7 mouse cellular contexts compared by ENCODE assay signal in genomic region chr8:105349096-105349771, GRCm38 (mm10). TPM values are rescaled to one million over a fixed set of nuclear protein-coding genes. Genes with fewer than 3 reads are reported as not detected.
DNase-seq lines count a peak whose midpoint lies in the region; ATAC-seq lines count a peak whose summit lies in the region.

No protein-coding gene starts in this region.

- no peak for ATAC-seq in lung, embryonic 15.5 days (ENCODE audit: borderline replicate concordance, extremely low read depth, low FRiP score, low TSS enrichment)
- no peak for ATAC-seq in embryonic facial prominence, embryonic 14.5 days (ENCODE audit: low read depth)
- peak; percentile 35 for ATAC-seq in neural tube, embryonic 12.5 days (ENCODE audit: low FRiP score, low read depth)

- peak overlapping the region; percentile 74 for H3K9ac ChIP-seq in lung, embryonic 15.5 days
- H3K9ac ChIP-seq in embryonic facial prominence, embryonic 14.5 days (ENCODE audit: low read depth, low read length), result peak overlapping the region; percentile 81
- H3K9ac ChIP-seq in neural tube, embryonic 12.5 days, result peak overlapping the region; percentile 82

- H3K27ac ChIP-seq in lung, embryonic 15.5 days, result peak overlapping the region; percentile 89
- peak overlapping the region; percentile 79 for H3K27ac ChIP-seq in embryonic facial prominence, embryonic 14.5 days (replicated peaks; ENCODE audit: low read depth, low read length)
- no peak overlapping the region for H3K27ac ChIP-seq in neural tube, embryonic 12.5 days

- H3K27me3 ChIP-seq in lung, embryonic 15.5 days, result no peaks in the 10 kb centered on the region
- H3K27me3 ChIP-seq in embryonic facial prominence, embryonic 14.5 days (replicated peaks; ENCODE audit: control insufficient read depth, insufficient read depth, low read length), result no peaks in the 10 kb centered on the region
- peaks cover 13% of the 10 kb centered on the region; the same call in 1 of the 2 replicates for H3K27me3 ChIP-seq in neural tube, embryonic 12.5 days (replicated peaks)

- WGBS in lung, embryonic 15.5 days, result under 1% methylated on average over 37 of the region's 48 CpGs
- 3% methylated on average over 16 of the region's 48 CpGs for WGBS in embryonic facial prominence, embryonic 14.5 days
- under 1% methylated on average over 37 of the region's 48 CpGs for WGBS in neural tube, embryonic 12.5 days

- H3K4me1 ChIP-seq in lung, embryonic 15.5 days, result peaks cover 47% of the 10 kb centered on the region
- H3K4me1 ChIP-seq in embryonic facial prominence, embryonic 14.5 days (ENCODE audit: control insufficient read depth, insufficient read depth, low read length), result peaks cover 24% of the 10 kb centered on the region
- H3K4me1 ChIP-seq in neural tube, embryonic 12.5 days, result peaks cover 35% of the 10 kb centered on the region

- H3K36me3 ChIP-seq in lung, embryonic 15.5 days, result no peaks in the 10 kb centered on the region
- H3K36me3 ChIP-seq in embryonic facial prominence, embryonic 14.5 days (ENCODE audit: control insufficient read depth, insufficient read depth, low read length), result no peaks in the 10 kb centered on the region
- H3K36me3 ChIP-seq in neural tube, embryonic 12.5 days, result no peaks in the 10 kb centered on the region

- no peak for DNase-seq in lung, postnatal 25 days (ENCODE audit: low spot score)
- DNase-seq in brain, adult 2 months (ENCODE audit: low read depth, low spot score), result peak; percentile 50
- DNase-seq in embryonic facial prominence, embryonic 14.5 days (ENCODE audit: low spot score), result no peak
- DNase-seq in kidney, postnatal 14 days, result peak; percentile 35
- no peak for DNase-seq in ovary, postnatal 14 days (ENCODE audit: low spot score)

- H3K9me3 ChIP-seq in lung, embryonic 15.5 days, result no peaks in the 10 kb centered on the region
- H3K9me3 ChIP-seq in embryonic facial prominence, embryonic 14.5 days (ENCODE audit: control insufficient read depth, low read length), result no peaks in the 10 kb centered on the region
- H3K9me3 ChIP-seq in neural tube, embryonic 12.5 days, result no peaks in the 10 kb centered on the region

- H3K4me2 ChIP-seq in lung, embryonic 15.5 days, result peak overlapping the region; percentile 98
- H3K4me2 ChIP-seq in embryonic facial prominence, embryonic 14.5 days (ENCODE audit: low read depth, low read length), result peak overlapping the region; percentile 98
- peak overlapping the region; percentile 98 for H3K4me2 ChIP-seq in neural tube, embryonic 12.5 days (replicated peaks)

- H3K4me3 ChIP-seq in lung, embryonic 15.5 days, result peak overlapping the region; percentile 64
- peak overlapping the region; percentile 51 for H3K4me3 ChIP-seq in embryonic facial prominence, embryonic 14.5 days (ENCODE audit: low read depth, low read length)
- H3K4me3 ChIP-seq in neural tube, embryonic 12.5 days, result peak overlapping the region; percentile 64

RNA-seq across cellular contexts. Expression of gene Slc9a5, which starts 0.6 kb away (rescaled TPM):
- 6.4 and 7.2 TPM in 2 replicates for polyA plus RNA-seq in lung, embryonic 15.5 days (2015; fragmentation: Nextera tagmentation; extraction: Ambion mirVana)
- polyA plus RNA-seq in embryonic facial prominence, embryonic 14.5 days (2014; fragmentation: Nextera tagmentation; extraction: Ambion mirVana), result 3.0 and 3.3 TPM in 2 replicates
- polyA plus RNA-seq in neural tube, embryonic 12.5 days (2016; fragmentation: Nextera tagmentation; extraction: Ambion mirVana), result 4.4 and 4.5 TPM in 2 replicates

RNA-seq across cellular contexts. Expression of gene Fhod1, which starts 1.5 kb away (rescaled TPM):
- 10.6 and 11.9 TPM in 2 replicates for polyA plus RNA-seq in lung, embryonic 15.5 days (2015; fragmentation: Nextera tagmentation; extraction: Ambion mirVana)
- 2.4 and 2.7 TPM in 2 replicates for polyA plus RNA-seq in embryonic facial prominence, embryonic 14.5 days (2014; fragmentation: Nextera tagmentation; extraction: Ambion mirVana)
- 0.92 and 0.98 TPM in 2 replicates for polyA plus RNA-seq in neural tube, embryonic 12.5 days (2016; fragmentation: Nextera tagmentation; extraction: Ambion mirVana)

RNA-seq across cellular contexts. Expression of gene Tmem208, which starts 23.1 kb away (rescaled TPM):
- 110 and 116 TPM in 2 replicates for polyA plus RNA-seq in lung, embryonic 15.5 days (2015; fragmentation: Nextera tagmentation; extraction: Ambion mirVana)
- polyA plus RNA-seq in embryonic facial prominence, embryonic 14.5 days (2014; fragmentation: Nextera tagmentation; extraction: Ambion mirVana), result 112 and 132 TPM in 2 replicates
- polyA plus RNA-seq in neural tube, embryonic 12.5 days (2016; fragmentation: Nextera tagmentation; extraction: Ambion mirVana), result 112 and 113 TPM in 2 replicates

RNA-seq across cellular contexts. Expression of gene Lrrc29, which starts 23.2 kb away (rescaled TPM):
- polyA plus RNA-seq in lung, embryonic 15.5 days (2015; fragmentation: Nextera tagmentation; extraction: Ambion mirVana), result 1.6 and 2.8 TPM in 2 replicates
- 1.4 and 2.4 TPM in 2 replicates for polyA plus RNA-seq in embryonic facial prominence, embryonic 14.5 days (2014; fragmentation: Nextera tagmentation; extraction: Ambion mirVana)
- 1.2 and 1.3 TPM in 2 replicates for polyA plus RNA-seq in neural tube, embryonic 12.5 days (2016; fragmentation: Nextera tagmentation; extraction: Ambion mirVana)

RNA-seq across cellular contexts. Expression of gene Plekhg4, which starts 23.8 kb away (rescaled TPM):
- 1.1 and 1.5 TPM in 2 replicates for polyA plus RNA-seq in lung, embryonic 15.5 days (2015; fragmentation: Nextera tagmentation; extraction: Ambion mirVana)
- 0.25 and 0.63 TPM in 2 replicates for polyA plus RNA-seq in embryonic facial prominence, embryonic 14.5 days (2014; fragmentation: Nextera tagmentation; extraction: Ambion mirVana)
- 0.35 and 0.75 TPM in 2 replicates for polyA plus RNA-seq in neural tube, embryonic 12.5 days (2016; fragmentation: Nextera tagmentation; extraction: Ambion mirVana)

Comparison
In these comparisons a context has a peak if more than half of its experiments do, and no peak if none do; other contexts are left out.
1. DNase-seq: peak in brain, adult 2 months (single experiment) and kidney, postnatal 14 days (single experiment); none in lung, postnatal 25 days (single experiment), embryonic facial prominence, embryonic 14.5 days (single experiment) and ovary, postnatal 14 days (single experiment).
2. Peak in every context shown above with its lines, with median percentiles within 50 percentile points of each other: H3K4me2 ChIP-seq, H3K4me3 ChIP-seq and H3K9ac ChIP-seq.